Mouse (Mus musculus) cortical plate, adult 2 months (tissue): ENCODE measurements at regions not wholly inside any gene's neighbourhood (a gene's known extent, or its start where the extent isn't known, plus 50 kb on each side); places are given as distances from the start of the nearest gene placed in this dataset.

Source experiments
- CTCF ChIP-seq: fragments of 200-500 bp; IDR thresholded peaks from 2 replicates; pipeline ENCODE4 v1.5.1; 2011; ENCODE audit warnings: mild to moderate bottlenecking, control low read depth, low read length; ENCODE audit not compliant: insufficient read depth; ENCODE audit errors: extremely low read depth
- POLR2A ChIP-seq: fragments of 200-500 bp; IDR thresholded peaks from 2 replicates; pipeline ENCODE4 v1.6.1; 2011; ENCODE audit warnings: mild to moderate bottlenecking, low read length, control low read depth; ENCODE audit not compliant: insufficient read depth; ENCODE audit errors: extremely low read depth

DNA sequence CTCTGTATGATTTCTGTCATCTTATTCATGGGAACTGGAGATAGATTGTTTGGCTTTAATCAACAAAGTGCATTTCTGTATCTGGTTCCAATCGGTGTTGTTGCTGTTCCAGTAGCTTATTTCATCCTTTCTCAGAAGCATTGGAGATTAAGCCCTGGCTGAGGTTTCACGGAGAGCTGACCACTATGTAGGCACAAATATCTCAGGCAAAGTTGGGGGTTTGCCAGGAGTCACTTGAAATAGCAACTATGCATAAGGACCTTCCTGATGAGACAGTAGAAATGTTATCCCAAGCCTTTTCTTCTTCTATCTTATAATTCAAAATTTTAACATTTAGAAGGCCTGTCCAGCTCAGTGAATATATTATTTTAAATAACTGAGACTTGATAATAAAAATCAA, 268.0 kb upstream of the Klf12 start:
- TF ChIP-seq POLR2A (no peak), CTCF (no peak)
